Mouse (Mus musculus) MEL (cell line): ENCODE data around the gene Kansl1.

Experiments
- NRF1 ChIP-seq: IDR thresholded peaks from 2 replicates; pipeline ENCODE4 v1.6.1; 2014; ENCODE audit warnings: low read depth, mild to moderate bottlenecking, inconsistent platforms, low read length, improper control_type of control experiment, moderate library complexity; ENCODE audit not compliant: poor library complexity, insufficient read depth, severe bottlenecking
- TBP ChIP-seq: IDR thresholded peaks from 2 replicates; pipeline ENCODE4 v1.8.0; 2011; ENCODE audit warnings: low read depth, low read length, improper control_type of control experiment

DNA sequence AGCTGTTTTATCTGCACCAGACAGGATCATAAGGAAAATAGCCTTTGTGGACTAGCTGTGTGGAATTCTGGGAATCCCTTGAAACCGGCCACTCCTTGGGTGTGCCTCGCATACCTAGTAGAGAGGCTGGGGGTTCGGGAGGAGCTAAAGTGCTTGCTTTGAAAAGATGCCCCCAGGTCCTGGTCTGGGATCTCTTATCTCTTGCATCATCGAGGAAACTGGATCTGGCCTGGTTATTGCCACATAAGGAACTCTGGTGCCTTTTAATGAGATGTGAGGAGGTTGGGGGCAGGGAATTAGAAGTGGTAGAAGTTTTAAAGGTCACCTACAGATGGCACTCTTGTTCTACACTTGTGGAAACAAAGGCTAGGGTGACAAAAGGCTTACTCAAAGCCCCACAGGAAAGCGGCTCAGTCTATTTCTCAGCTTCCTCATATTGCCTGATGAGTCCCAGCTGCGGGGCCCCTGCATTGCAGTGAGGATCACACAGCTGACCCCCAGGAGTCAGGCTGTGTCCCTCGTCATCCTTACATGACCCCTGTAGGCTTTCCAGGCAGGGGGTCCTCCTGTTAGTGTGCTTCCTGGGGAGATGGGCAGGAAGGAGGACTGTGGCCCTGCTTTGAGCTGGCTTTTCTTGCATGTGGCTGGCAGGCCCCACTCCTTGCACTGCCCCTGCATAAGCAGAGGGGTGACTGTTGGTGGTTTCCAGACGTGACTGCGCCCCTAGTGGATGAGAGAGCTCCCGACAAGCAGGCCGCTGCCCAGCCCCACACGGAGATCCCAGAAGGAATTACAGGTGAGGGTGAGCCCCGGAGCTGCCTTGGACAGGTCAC is 179.2 kb downstream of the Kansl1 start:
- TF ChIP-seq TBP: 0 out of 2 replicates have a peak, but pooled peaks have one; percentile 38
- TF ChIP-seq NRF1: no peak
